Mouse (Mus musculus): Measurements from ENCODE around the gene Slc39a11.
A peak's percentile ranks its signal among the peaks of the same experiment; 100 is the strongest.

The Slc39a11 gene

GRCm38 (mm10) chr11:113232049-113232448 is 417.8 kb downstream of the Slc39a11 start:
- DNase-seq (ENCODE audit: low spot score): no peak

- DNase-seq (ENCODE audit: low spot score): no peak
Observed at GRCm38 (mm10) chr11:113230410-113231132, 419.3 kb downstream of the Slc39a11 start.

GRCm38 (mm10) chr11:113225748-113226147 is 424.1 kb downstream of the Slc39a11 start:
- no peak for DNase-seq (ENCODE audit: low spot score)

- DNase-seq (ENCODE audit: low spot score): no peak
Observed at GRCm38 (mm10) chr11:113223756-113224323, 426.0 kb downstream of the Slc39a11 start.

- peak; percentile 31 for DNase-seq (ENCODE audit: low spot score)
Observed at GRCm38 (mm10) chr11:113221267-113222195, 428.3 kb downstream of the Slc39a11 start.

- DNase-seq (ENCODE audit: low spot score): no peak
Observed at GRCm38 (mm10) chr11:113220649-113221048, 429.2 kb downstream of the Slc39a11 start.

- no peak for DNase-seq (ENCODE audit: low spot score)
Observed at GRCm38 (mm10) chr11:113214741-113215140, 435.1 kb downstream of the Slc39a11 start.

GRCm38 (mm10) chr11:113212390-113213025 is 437.4 kb downstream of the Slc39a11 start:
- no peak for DNase-seq (ENCODE audit: low spot score)

GRCm38 (mm10) chr11:113209220-113209878 is 440.5 kb downstream of the Slc39a11 start:
- DNase-seq (ENCODE audit: low spot score): peak; percentile 49

- no peak for DNase-seq (ENCODE audit: low spot score)
Observed at GRCm38 (mm10) chr11:113208521-113209072, 441.3 kb downstream of the Slc39a11 start.

GRCm38 (mm10) chr11:113207966-113208365 is 441.9 kb downstream of the Slc39a11 start:
- DNase-seq (ENCODE audit: low spot score): no peak

GRCm38 (mm10) chr11:113206099-113206498 is 443.8 kb downstream of the Slc39a11 start:
- DNase-seq (ENCODE audit: low spot score): no peak

GRCm38 (mm10) chr11:113203008-113203407 is 446.9 kb downstream of the Slc39a11 start:
- no peak for DNase-seq (ENCODE audit: low spot score)

- DNase-seq (ENCODE audit: low spot score): peak; percentile 88
Observed at GRCm38 (mm10) chr11:113201470-113201997, 448.3 kb downstream of the Slc39a11 start.

- no peak for DNase-seq (ENCODE audit: low spot score)
Observed at GRCm38 (mm10) chr11:113200901-113201300, 449.0 kb downstream of the Slc39a11 start.

- DNase-seq (ENCODE audit: low spot score): peak; percentile 78
Observed at GRCm38 (mm10) chr11:113198586-113198985, 451.3 kb downstream of the Slc39a11 start.

- no peak for DNase-seq (ENCODE audit: low spot score)
Observed at GRCm38 (mm10) chr11:113197624-113198023, 452.3 kb downstream of the Slc39a11 start.

GRCm38 (mm10) chr11:113196234-113197007 is 453.5 kb downstream of the Slc39a11 start:
- no peak for DNase-seq (ENCODE audit: low spot score)

Measured in urinary bladder, postnatal 14 days (tissue).